Mouse (Mus musculus) ovary, postnatal 36 days (tissue): ENCODE data around the gene Pdcd4.
"Not testable (repeated sequence)": the region's sequence is repeated elsewhere in the genome, so short reads cannot be mapped to it uniquely, and the experiment has no call there.

Experiments
- DNase-seq: peaks from one replicate; pipeline ENCODE4 v3.0.0; 2022; ENCODE audit warnings: low spot score, mixed read lengths

The Pdcd4 gene

DNA sequence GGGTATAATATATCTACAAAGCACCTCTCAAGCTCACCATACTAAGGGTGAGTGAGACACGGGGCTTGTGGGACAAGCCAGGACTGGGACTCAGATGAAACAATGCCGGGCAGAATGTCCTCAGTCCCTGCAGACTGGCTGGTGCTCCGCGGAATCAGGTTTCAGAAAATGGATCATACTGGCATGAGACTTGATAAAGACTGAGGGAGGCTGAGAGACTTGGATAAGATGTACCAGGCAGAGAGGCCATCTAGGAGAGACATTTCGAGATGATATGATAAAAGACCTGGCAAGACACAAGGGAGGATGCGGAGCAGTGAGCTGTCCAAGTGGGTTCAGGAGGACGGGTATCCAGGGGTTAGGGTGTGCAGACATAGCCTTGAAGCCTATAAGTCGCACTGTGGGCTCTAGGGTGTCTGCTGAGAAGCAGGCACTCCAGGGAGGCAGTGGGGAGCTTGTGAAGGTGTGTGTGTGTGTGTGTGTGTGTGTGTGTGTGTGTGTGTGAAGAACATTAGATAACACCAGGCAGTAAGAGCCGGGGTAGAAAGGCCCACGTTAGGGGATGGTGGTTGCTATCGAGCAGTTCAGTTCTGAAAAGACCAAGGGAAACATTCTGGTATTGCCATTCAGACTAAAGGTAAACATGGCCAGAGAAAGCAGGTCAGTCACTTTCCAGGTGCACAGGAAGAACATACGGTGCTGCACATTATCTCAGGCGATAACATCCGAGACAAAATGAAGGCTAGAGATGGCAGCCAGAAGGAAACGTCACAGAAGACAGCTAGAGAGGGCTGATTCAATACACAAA is 10.1 kb downstream of the Pdcd4 start:
- DNase-seq = peak; percentile 19

DNA sequence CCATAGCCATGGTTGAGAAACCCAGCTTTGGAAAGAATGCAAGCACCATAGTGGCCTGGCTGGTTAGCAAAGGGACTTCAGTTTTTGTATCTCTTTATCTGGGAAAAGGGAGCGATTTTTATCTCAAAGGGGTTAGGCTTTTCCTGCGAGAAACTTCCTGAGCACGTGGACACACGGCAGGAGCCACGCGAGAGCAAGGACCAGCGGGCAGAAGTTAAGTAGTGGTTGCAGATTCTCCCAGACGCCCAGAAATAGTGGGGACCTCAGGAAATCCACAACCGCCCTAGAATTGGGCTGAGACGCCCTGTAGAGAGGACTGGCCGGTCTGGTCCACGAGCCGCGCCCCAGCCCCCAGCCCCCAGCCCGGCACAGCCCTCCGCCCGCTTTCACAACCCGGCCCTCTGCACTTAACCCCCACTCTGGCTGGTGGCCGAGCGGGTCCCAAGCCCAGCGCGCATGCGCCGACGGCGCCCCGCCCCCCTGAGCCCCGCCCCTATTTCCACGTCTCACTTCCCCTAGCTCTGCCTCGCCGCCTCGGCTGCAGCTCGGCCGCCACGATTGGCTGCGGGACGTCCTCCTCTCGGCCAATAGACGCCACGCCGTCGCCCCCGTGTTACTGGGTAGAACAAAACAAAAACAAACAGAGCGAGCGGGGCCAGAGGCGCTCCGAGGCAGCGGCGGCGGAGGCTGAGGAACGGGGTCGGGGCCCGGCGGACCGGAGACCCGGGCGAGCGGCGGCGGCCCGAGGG is 10.9 kb downstream of the Pdcd4 start:
- peak; percentile 95 for DNase-seq

- DNase-seq = peak; percentile 54
Measured at GRCm38 (mm10) chr19:53903507-53904321, 11.7 kb downstream of the Pdcd4 start.

DNA sequence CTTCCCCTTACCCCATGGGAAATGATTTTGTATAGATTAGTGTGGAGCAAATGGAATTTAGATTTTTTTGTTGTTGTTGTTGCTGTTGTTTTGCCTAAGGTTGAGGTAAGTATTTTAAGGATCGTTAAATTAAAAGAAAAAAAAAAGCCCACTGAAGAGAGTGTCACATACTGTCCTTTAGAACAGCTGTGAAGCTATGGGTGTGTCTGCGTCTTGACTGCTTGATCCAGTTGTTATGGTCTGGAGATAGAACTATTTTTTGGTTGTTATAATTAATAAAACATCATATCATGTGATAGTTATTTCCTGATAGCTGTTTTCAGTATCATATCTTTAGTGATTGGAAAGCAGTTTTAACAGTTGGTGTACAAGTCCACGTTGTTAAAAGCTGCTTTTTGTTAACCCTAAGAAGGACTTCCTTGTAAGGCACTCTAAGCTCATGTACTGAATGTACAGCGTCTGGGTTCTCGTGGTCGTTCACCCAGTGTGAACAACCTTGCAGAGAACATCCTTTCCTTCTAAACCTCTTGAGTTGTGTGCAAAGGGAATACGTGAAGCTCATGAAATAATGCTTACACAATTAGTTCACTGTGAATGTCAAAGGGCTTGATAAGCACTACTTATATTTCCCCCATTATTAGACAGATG is 12.9 kb downstream of the Pdcd4 start:
- DNase-seq = no peak

- DNase-seq = no peak
Measured at GRCm38 (mm10) chr19:53906033-53906702, 14.1 kb downstream of the Pdcd4 start.

DNA sequence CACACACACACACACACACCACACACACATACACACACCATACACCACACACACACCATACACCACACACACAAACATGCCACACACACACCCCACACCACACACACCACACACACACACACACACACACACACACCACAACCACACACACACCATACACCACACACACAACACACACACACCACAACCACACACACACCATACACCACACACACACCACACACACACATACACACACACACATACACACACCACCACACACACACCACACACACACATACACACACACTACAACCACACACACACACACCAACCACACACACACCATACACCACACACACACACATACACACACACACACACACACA is 14.7 kb downstream of the Pdcd4 start:
- DNase-seq = not testable (repeated sequence)

DNA sequence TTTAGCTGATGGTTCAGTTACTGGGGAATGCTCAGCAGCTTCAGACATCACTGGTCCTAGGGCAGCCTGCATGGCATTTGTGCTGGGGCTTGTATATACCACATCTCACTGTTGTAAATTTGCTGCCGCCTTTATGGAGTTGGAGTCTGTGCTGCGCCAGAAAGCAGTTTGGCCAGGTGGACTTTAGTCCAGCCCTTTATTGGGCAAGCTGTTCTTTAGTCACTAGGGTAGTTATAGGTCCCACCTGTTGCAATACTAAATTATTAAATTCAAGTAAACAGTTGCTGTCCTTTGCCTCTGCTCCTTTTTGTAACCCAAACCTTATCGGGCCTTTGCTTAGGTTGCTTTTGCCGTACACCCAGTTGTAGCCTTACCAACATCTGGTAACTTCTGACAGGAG is 22.9 kb downstream of the Pdcd4 start:
- no peak for DNase-seq

DNA sequence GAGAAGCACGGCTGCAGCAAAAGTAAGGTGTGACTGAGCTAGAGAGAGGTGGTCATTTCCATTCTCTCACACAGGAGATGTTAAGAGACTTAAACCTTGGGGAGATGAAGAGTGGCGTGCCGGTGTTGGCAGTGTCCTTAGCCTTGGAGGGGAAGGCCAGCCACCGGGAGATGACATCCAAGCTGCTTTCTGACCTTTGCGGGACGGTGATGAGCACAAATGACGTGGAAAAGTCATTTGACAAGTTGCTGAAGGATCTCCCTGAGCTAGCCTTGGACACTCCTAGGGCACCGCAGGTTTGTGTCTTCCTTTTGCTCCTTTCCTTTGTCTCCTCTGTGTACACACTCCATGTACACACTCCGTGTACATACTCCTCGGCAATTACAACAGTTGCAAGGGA is 27.5 kb downstream of the Pdcd4 start:
- no peak for DNase-seq

GRCm38 (mm10) chr19:53921996-53922395 is 30.0 kb downstream of the Pdcd4 start:
- not testable (repeated sequence) for DNase-seq

- DNase-seq = no peak
Measured at GRCm38 (mm10) chr19:53925338-53925751, 33.3 kb downstream of the Pdcd4 start.

DNA sequence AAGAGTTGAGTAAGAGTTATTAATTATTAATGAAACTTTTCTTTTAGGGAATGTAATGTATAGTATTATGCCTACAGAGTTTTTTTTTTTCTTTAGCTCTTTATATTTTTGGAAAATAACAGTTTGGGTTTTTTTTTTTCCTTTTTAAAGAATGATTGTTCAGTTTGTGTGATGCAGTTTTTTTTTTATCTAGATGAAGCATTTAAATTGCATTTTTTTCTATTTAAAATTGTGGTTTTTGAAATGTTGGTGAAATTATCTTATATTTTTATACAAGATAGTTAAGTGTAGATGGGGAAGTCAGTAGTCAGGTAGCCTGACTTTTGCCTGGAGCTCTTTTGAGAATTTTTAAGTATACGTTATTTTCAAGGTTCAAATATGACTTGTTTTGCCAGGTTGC is 34.7 kb downstream of the Pdcd4 start:
- no peak for DNase-seq

GRCm38 (mm10) chr19:53929218-53929617 is 37.2 kb downstream of the Pdcd4 start:
- no peak for DNase-seq

DNA sequence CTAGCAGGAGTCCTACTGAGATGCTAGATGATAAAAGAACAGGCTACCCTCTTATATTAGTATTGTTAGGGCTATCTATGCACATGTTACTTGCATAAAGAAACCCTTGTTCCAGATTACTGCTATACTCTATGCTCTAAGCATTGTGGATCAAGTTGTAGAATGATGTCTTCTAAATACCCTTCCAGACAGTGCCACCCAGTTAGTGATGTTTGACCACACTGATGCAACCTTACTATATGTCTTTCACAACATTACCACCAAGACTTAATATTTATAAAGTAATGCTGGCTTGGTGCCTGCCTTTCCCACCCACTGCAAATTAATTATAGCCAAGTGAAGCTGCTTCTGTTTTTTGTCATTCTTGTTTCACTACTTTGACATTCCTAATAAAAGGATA is 41.0 kb downstream of the Pdcd4 start:
- no peak for DNase-seq

- DNase-seq = no peak
Measured at GRCm38 (mm10) chr19:53934046-53934445, 42.0 kb downstream of the Pdcd4 start.

GRCm38 (mm10) chr19:53939467-53939866 is 47.4 kb downstream of the Pdcd4 start:
- no peak for DNase-seq

DNA sequence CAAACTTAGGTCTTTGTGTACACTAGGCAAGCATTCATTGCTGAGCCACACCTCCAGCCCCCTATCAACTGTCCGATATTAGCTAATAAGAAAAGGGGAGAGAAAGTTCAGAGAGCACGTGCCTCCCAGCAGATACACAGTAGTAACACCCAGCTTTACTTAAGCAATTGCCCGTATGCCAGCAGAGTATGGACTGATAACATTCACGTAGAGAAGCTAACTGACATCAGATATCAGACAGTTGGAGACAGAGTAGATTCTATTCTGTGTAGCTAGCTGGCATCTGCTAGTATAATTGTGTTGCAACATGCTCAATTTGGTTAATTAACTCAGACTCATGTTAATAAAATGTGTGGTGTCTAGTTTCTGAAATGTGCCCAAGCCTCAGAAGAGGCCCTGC is 49.1 kb downstream of the Pdcd4 start:
- no peak for DNase-seq

- no peak for DNase-seq
Measured at GRCm38 (mm10) chr19:53942342-53942741, 50.3 kb downstream of the Pdcd4 start.

DNA sequence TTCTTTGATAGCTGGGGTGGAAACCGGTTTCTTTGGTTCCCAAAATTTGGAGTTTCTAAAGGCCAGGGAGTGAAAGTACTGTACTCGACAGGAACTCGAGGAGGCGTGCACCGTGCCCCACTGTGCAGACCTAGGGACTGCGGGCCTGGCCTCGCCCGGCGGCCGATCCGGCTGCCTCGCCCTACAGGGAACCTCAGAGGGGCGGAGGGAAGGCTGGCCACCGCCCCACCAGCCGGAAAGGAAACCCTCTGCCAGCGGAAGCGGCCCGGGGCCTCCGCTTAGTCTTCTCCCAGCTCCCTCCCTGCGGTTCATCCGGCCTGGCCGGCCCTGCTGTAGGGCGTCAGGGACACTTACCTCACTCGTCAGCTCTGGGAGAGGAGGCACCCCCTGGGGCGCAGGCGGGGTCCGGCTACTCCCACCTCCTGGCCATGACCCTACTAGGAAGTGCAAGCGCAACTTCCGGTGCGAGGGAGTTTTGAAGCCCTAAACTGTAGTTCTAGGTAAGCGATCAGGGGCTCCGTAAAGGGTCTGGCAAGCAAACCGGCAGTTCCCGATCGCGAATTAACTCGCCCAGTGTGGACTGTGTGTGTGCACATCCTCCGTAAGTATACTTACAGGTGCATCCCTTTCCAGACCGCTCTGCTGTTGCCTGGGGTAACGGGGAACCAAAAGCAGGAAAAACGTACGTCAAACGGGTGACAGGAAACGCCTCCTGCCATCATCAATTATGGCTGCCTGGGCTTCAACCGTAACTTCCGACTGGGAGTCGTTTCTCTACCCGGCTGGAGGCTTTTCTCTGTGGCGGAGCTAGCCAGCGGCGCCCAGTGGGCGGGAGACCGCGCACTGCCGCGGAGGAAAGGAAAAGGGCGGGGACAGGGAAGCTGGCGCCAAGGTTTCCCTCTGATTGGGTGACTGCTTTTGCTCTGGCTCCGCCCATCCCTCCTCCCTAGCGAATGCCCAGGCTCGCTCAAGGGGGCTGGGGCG is 52.1 kb downstream of the Pdcd4 start, which contains the start of the genes Shoc2 and Bbip1:
Gene Shoc2, plus strand, starts transcription at position 505 of the 984 bp plus-strand sequence.
Gene Bbip1, minus strand, starts transcription at position 826 of the 984 bp plus-strand sequence.
- peak; percentile 99 for DNase-seq

DNA sequence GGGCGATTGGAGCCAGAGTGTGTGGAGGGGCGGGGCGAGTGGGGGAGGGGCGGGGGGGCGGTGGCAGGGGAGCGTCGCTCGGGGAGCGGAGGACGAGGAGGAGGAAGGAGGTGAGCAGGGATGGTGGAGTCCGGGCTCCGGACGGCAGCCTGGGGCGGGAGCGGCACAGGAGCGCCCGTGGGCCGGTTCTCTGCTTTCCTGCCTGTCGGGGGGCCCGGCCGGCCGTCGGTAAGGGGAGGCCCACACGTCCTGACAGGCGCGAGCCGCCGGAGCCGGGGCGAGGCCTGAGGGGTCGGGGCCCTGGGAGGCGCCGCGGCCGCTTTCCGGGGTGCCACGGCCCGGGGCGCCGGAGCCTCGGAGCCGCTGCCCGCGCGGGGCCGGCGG is 52.7 kb downstream of the Pdcd4 start:
- no peak for DNase-seq
